Mouse (Mus musculus) MEL (cell line): ENCODE measurements around the gene Dhcr7.

ENCODE experiments used
- CHD2 ChIP-seq: IDR thresholded peaks from 2 replicates; pipeline ENCODE4 v1.6.1; 2011; ENCODE audit warnings: low read length, improper control_type of control experiment
- CTCF ChIP-seq, 3 experiments: IDR thresholded peaks in 2 of 3; conservative IDR thresholded peaks in 1 of 3; 2 replicates each; pipeline ENCODE4 v1.5.1; 2011 to 2012; ENCODE audit warnings: low read length in 3 of 3, low read depth in 2 of 3, mild to moderate bottlenecking in 2 of 3, improper control_type of control experiment in 1 of 3, inconsistent platforms in 1 of 3, mixed read lengths in 1 of 3, moderate library complexity in 1 of 3; ENCODE audit not compliant: control insufficient read depth in 1 of 3, insufficient read depth in 1 of 3, poor library complexity in 1 of 3, severe bottlenecking in 1 of 3
- E2F4 ChIP-seq: IDR thresholded peaks from 2 replicates; pipeline ENCODE4 v1.6.1; 2011; ENCODE audit warnings: low read depth, low read length, improper control_type of control experiment, borderline replicate concordance
- ELF1 ChIP-seq: IDR thresholded peaks from 2 replicates; pipeline ENCODE4 v1.6.1; 2014; ENCODE audit warnings: low read depth, mild to moderate bottlenecking, inconsistent platforms, low read length, improper control_type of control experiment, moderate library complexity
- EP300 ChIP-seq, 2 experiments: IDR thresholded peaks; 2 replicates each; pipeline ENCODE4 v1.6.1; 2011; ENCODE audit warnings: improper control_type of control experiment in 2 of 2, low read length in 2 of 2, low read depth in 1 of 2, mild to moderate bottlenecking in 1 of 2
- GABPA ChIP-seq: IDR thresholded peaks from 2 replicates; pipeline ENCODE4 v1.6.1; 2012; ENCODE audit warnings: low read depth, mild to moderate bottlenecking, inconsistent platforms, low read length, improper control_type of control experiment, moderate library complexity
- MAX ChIP-seq: IDR thresholded peaks from 2 replicates; pipeline ENCODE4 v1.6.1; 2011; ENCODE audit warnings: low read length, improper control_type of control experiment
- MAZ ChIP-seq: IDR thresholded peaks from 2 replicates; pipeline ENCODE4 v1.6.1; 2012; ENCODE audit warnings: low read depth, mild to moderate bottlenecking, inconsistent platforms, low read length, improper control_type of control experiment
- MYC ChIP-seq: IDR thresholded peaks from 2 replicates; pipeline ENCODE4 v1.6.1; 2011; ENCODE audit warnings: low read depth, mild to moderate bottlenecking, low read length, improper control_type of control experiment, moderate library complexity
- USF1 ChIP-seq: IDR thresholded peaks from 2 replicates; pipeline ENCODE4 v1.6.1; 2014; ENCODE audit warnings: low read depth, mild to moderate bottlenecking, inconsistent platforms, low read length, improper control_type of control experiment, moderate library complexity
- ZNF384 ChIP-seq: IDR thresholded peaks from 2 replicates; pipeline ENCODE4 v1.6.1; 2012; ENCODE audit warnings: low read depth, mild to moderate bottlenecking, inconsistent platforms, low read length, improper control_type of control experiment

- TF ChIP-seq MYC (no peak), E2F4 (no peak), USF1 (no peak), CHD2 (no peak), ZNF384 (no peak), MAX (no peak), CTCF (IDR thresholded peaks at IDR 0.05 in 2 of 3, conservative IDR thresholded peaks at IDR 0.05 in 1 of 3; ENCODE audit: control insufficient read depth in 1 of 3, insufficient read depth in 1 of 3, low read depth in 2 of 3, low read length in 3 of 3, poor library complexity in 1 of 3, severe bottlenecking in 1 of 3) (no peak), MAZ (no peak), EP300 (IDR thresholded peaks at IDR 0.05; ENCODE audit: low read depth in 1 of 2, low read length in 2 of 2) (no peak), GABPA (no peak), ELF1 (no peak)
Observed at GRCm38 (mm10) chr7:143883717-143884116, 60.8 kb downstream of the Dhcr7 start.
